Mouse (Mus musculus): ENCODE measurements around the gene Masp1. TPM values are rescaled to one million over a fixed set of nuclear protein-coding genes. Genes with fewer than 3 reads are reported as not detected.

Masp1 gene
- polyA plus RNA-seq, 1 experiment from 2014 or later = 16.7 TPM

- WGBS = 80% methylated on average over 5 of the region's 5 CpGs
- H3K4me1 ChIP-seq = peaks cover 45% of the 10 kb centered on the region
- no peak overlapping the region for H3K27ac ChIP-seq
- H3K9me3 ChIP-seq = no peaks in the 10 kb centered on the region
- no peak for DNase-seq (ENCODE audit: low spot score)
- H3K27me3 ChIP-seq (ENCODE audit: insufficient read depth, poor library complexity, severe bottlenecking) = peaks cover 26% of the 10 kb centered on the region
- no peaks in the 10 kb centered on the region for H3K36me3 ChIP-seq
- no peak overlapping the region for H3K4me3 ChIP-seq
Measured at GRCm38 (mm10) chr16:23522081-23522480, 1.5 kb upstream of the Masp1 start.

- Histone ChIP-seq H3K4me3 (peak overlapping the region; percentile 54; the same call in 1 of the 2 replicates), H3K27me3 (ENCODE audit: insufficient read depth, poor library complexity, severe bottlenecking) (peaks cover 36% of the 10 kb centered on the region), H3K9me3 (no peaks in the 10 kb centered on the region), H3K4me1 (peaks cover 45% of the 10 kb centered on the region), H3K27ac (peak overlapping the region; percentile 80), H3K36me3 (no peaks in the 10 kb centered on the region)
- no peak for DNase-seq (ENCODE audit: low spot score)
- 10% methylated on average over 5 of the region's 5 CpGs for WGBS
Measured at GRCm38 (mm10) chr16:23521092-23521491, 477 bp upstream of the Masp1 start.

GRCm38 (mm10) chr16:23519771-23520170 is 844 bp downstream of the Masp1 start:
- DNase-seq (ENCODE audit: low spot score) = no peak
- peaks cover 50% of the 10 kb centered on the region for H3K4me1 ChIP-seq
- H3K27ac ChIP-seq = peak overlapping the region; percentile 80
- H3K36me3 ChIP-seq = no peaks in the 10 kb centered on the region
- WGBS = 10% methylated on average over 1 of the region's 1 CpGs
- H3K27me3 ChIP-seq (ENCODE audit: insufficient read depth, poor library complexity, severe bottlenecking) = peaks cover 36% of the 10 kb centered on the region
- peak overlapping the region; percentile 54 for H3K4me3 ChIP-seq
- no peaks in the 10 kb centered on the region for H3K9me3 ChIP-seq

DNA sequence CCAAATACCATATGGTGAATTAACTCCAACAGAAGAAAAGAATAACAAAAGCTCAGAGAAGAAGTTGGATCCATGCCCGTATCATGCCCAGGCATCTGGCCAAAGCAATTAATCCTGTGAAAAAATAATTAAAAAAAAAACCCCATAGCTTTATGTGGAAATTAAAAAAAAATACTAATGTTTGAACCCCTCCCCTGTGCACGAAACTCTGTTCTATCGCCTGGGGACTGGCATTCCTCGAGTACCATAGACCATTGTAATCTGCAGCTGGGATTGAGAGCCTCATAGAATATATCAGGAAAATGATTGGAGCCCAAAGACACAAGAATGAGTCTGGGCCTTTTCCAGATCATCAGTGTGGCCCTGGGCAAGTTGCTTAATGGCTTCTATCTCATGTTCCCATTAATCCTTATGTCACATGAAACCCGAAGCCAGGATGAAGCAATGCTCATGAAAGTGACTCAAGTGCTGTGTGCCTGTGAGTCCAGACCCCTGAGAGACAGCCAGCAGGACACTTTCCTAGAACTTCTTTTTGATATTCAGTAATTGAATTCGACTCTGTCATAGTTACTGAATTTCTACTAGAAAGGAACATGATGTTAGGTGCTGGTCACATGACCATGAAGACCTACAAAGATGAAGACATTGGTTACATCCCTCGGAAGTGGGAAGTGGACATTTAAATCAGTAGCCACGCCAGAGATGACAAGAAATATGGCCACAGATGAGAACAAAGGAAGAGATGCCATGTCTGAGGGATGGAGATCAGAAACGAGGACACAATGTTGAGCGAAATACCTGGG is 1.8 kb downstream of the Masp1 start:
- H3K27me3 ChIP-seq (ENCODE audit: insufficient read depth, poor library complexity, severe bottlenecking) = peaks cover 44% of the 10 kb centered on the region
- DNase-seq (ENCODE audit: low spot score) = no peak
- H3K4me3 ChIP-seq = peak overlapping the region; percentile 15; the same call in 1 of the 2 replicates
- H3K36me3 ChIP-seq = no peaks in the 10 kb centered on the region
- no peak overlapping the region for H3K27ac ChIP-seq
- peaks cover 50% of the 10 kb centered on the region for H3K4me1 ChIP-seq
- 75% methylated on average over 10 of the region's 10 CpGs for WGBS
- H3K9me3 ChIP-seq = no peaks in the 10 kb centered on the region

DNA sequence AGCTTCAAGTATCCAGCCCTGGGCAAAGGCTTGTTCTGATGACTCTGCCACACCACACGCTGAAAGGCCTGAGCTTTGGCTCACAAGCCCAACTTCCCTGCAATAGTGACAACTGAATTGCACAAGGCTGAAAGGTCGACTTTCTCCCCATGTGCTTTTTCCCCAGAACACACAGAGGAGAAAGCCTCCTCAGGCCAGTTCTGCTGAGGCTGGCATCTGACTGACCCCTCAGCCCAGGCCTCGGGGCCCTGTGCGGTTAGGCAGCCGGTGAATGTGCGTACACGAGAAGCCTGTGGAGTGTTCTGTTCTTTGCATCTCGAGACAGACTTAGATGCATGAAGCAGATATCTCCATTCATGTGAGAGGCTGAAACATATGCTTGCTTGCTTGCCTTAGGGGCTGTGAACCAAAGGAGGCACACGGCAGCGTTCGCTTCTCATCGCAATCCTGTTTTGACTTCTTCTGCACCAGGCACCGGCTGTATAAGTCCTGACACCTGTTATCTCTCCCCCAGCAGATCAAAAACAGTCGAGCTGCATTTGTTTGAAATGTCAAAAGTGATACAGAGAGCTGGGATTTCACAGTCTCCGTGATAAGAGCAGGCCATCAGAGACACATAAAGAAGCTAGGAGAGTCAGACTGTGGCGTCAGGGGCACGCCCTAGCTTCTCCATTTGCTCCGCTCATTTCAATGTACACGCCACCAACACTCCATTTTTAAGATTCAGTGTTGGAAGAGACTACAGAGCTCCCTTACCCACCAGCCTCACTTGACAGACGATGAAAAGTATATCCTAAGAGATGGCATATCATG is 2.7 kb downstream of the Masp1 start:
- Histone ChIP-seq H3K9me3 (no peaks in the 10 kb centered on the region), H3K27ac (peak overlapping the region; percentile 31; the same call in 1 of the 2 replicates), H3K27me3 (ENCODE audit: insufficient read depth, poor library complexity, severe bottlenecking) (peaks cover 47% of the 10 kb centered on the region), H3K4me3 (no peak overlapping the region; the same call in 1 of the 2 replicates), H3K4me1 (peaks cover 45% of the 10 kb centered on the region), H3K36me3 (no peaks in the 10 kb centered on the region)
- no peak for DNase-seq (ENCODE audit: low spot score)
- WGBS = 51% methylated on average over 20 of the region's 20 CpGs

GRCm38 (mm10) chr16:23517230-23517629 is 3.4 kb downstream of the Masp1 start:
- Histone ChIP-seq H3K4me3 (no peak overlapping the region), H3K36me3 (no peaks in the 10 kb centered on the region), H3K27ac (no peak overlapping the region), H3K9me3 (no peaks in the 10 kb centered on the region), H3K4me1 (peaks cover 39% of the 10 kb centered on the region), H3K27me3 (ENCODE audit: insufficient read depth, poor library complexity, severe bottlenecking) (peaks cover 44% of the 10 kb centered on the region)
- WGBS = 86% methylated on average over 5 of the region's 5 CpGs
- no peak for DNase-seq (ENCODE audit: low spot score)

GRCm38 (mm10) chr16:23516606-23517005 is 4.0 kb downstream of the Masp1 start:
- H3K4me1 ChIP-seq = peaks cover 38% of the 10 kb centered on the region

DNA sequence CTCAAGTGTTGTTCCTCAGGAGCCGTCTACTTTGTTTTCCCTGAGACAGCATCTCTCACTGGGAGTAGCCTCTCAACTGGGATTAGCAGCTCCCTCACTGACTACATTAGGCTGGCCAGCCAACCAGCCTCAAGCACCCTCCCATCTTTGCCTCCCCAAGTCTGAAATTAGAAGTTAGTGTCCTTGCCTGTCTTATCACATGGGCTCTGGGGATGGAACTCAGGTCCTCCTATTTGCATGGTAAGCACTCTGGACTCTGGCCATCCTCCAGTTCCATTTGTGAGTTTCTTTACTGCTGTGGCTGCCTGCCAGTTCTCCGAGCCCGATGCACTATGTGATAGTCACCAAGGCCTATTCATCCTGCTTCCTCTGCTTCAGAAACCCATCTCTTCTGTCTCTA is 4.8 kb downstream of the Masp1 start:
- Histone ChIP-seq H3K9me3 (no peaks in the 10 kb centered on the region), H3K36me3 (no peaks in the 10 kb centered on the region), H3K4me3 (no peak overlapping the region), H3K27ac (no peak overlapping the region), H3K4me1 (peaks cover 30% of the 10 kb centered on the region), H3K27me3 (ENCODE audit: insufficient read depth, poor library complexity, severe bottlenecking) (peaks cover 34% of the 10 kb centered on the region; the same call in 1 of the 2 replicates)
- 46% methylated on average over 3 of the region's 3 CpGs for WGBS
- no peak for DNase-seq (ENCODE audit: low spot score)

More at GRCm38 (mm10) chr16:23516606-23517005, 4.0 kb downstream of the Masp1 start:
- Histone ChIP-seq H3K4me3 (no peak overlapping the region), H3K27ac (no peak overlapping the region), H3K36me3 (no peaks in the 10 kb centered on the region), H3K27me3 (ENCODE audit: insufficient read depth, poor library complexity, severe bottlenecking) (peaks cover 38% of the 10 kb centered on the region), H3K9me3 (no peaks in the 10 kb centered on the region)
- WGBS = 77% methylated on average over 2 of the region's 2 CpGs
- no peak for DNase-seq (ENCODE audit: low spot score)

- 78% methylated on average over 1 of the region's 1 CpGs for WGBS
- Histone ChIP-seq H3K4me1 (peaks cover 23% of the 10 kb centered on the region; the same call in 1 of the 2 replicates), H3K36me3 (no peaks in the 10 kb centered on the region), H3K4me3 (no peak overlapping the region), H3K27me3 (ENCODE audit: insufficient read depth, poor library complexity, severe bottlenecking) (peaks cover 36% of the 10 kb centered on the region; the same call in 1 of the 2 replicates), H3K9me3 (no peaks in the 10 kb centered on the region), H3K27ac (no peak overlapping the region)
- DNase-seq (ENCODE audit: low spot score) = no peak
Measured at GRCm38 (mm10) chr16:23513401-23513800, 7.2 kb downstream of the Masp1 start.

DNA sequence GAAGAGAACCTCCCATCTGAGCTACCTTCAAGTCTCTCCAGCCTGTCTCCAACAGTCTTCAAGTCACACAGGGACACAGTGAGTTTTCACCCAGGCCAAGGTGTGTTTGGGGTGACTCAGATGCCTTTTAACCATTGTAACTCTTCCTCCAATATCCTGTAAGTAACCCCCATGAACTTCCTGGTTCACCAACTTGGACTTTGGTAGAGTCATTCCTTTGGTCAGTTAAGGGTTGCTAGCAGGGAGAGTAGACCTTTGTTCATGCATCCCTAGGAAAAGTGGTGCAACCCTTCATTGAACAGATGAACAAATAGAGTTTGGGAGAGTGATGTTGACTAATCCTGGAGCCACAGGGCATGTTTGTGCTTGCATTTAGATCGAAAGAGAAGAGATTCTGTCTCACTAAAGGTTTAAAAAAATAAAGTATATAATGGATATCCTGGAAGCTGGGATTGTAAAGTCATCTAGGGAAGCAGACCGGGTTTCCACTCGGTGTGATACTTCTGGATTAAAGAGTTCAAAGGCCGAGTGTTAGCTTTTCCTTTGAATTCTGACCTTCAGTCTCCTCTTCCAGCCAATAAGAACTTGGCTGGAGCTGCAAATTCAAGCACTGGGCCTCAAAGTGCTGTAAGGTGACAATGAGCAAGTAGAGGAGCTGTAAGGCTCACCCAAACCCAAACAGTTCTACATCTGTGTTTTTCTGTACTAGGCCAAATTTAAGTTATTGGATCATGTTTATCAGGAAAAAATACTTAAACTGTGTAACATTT is 9.3 kb downstream of the Masp1 start:
- 81% methylated on average over 4 of the region's 4 CpGs for WGBS
- DNase-seq (ENCODE audit: low spot score) = no peak
- Histone ChIP-seq H3K36me3 (no peaks in the 10 kb centered on the region), H3K9me3 (no peaks in the 10 kb centered on the region), H3K27ac (no peak overlapping the region), H3K27me3 (ENCODE audit: insufficient read depth, poor library complexity, severe bottlenecking) (peaks cover 29% of the 10 kb centered on the region; the same call in 1 of the 2 replicates), H3K4me1 (peaks cover 14% of the 10 kb centered on the region), H3K4me3 (no peak overlapping the region)

- 0 out of 2 replicates have a peak overlapping the region, but pooled peaks have one; percentile 38 for H3K27ac ChIP-seq
- H3K4me3 ChIP-seq = no peak overlapping the region
- WGBS = 29% methylated on average over 11 of the region's 11 CpGs
Measured at GRCm38 (mm10) chr16:23505904-23506687, 14.5 kb downstream of the Masp1 start.

GRCm38 (mm10) chr16:23504320-23504744 is 16.3 kb downstream of the Masp1 start:
- no peak overlapping the region for H3K4me3 ChIP-seq
- no peak for DNase-seq (ENCODE audit: low spot score)

More at GRCm38 (mm10) chr16:23505904-23506687, 14.5 kb downstream of the Masp1 start:
- no peak for DNase-seq (ENCODE audit: low spot score)
- H3K36me3 ChIP-seq = no peaks in the 10 kb centered on the region
- peaks cover 42% of the 10 kb centered on the region for H3K27me3 ChIP-seq (ENCODE audit: insufficient read depth, poor library complexity, severe bottlenecking)
- H3K9me3 ChIP-seq = no peaks in the 10 kb centered on the region
- peaks cover 37% of the 10 kb centered on the region for H3K4me1 ChIP-seq

More at GRCm38 (mm10) chr16:23504320-23504744, 16.3 kb downstream of the Masp1 start:
- Histone ChIP-seq H3K36me3 (no peaks in the 10 kb centered on the region), H3K9me3 (no peaks in the 10 kb centered on the region), H3K4me1 (peaks cover 48% of the 10 kb centered on the region), H3K27me3 (ENCODE audit: insufficient read depth, poor library complexity, severe bottlenecking) (peaks cover 38% of the 10 kb centered on the region), H3K27ac (no peak overlapping the region)
- 52% methylated on average over 3 of the region's 3 CpGs for WGBS
